Mouse (Mus musculus): Measurements from ENCODE around the gene Ifit2.

Gene Ifit2

DNA sequence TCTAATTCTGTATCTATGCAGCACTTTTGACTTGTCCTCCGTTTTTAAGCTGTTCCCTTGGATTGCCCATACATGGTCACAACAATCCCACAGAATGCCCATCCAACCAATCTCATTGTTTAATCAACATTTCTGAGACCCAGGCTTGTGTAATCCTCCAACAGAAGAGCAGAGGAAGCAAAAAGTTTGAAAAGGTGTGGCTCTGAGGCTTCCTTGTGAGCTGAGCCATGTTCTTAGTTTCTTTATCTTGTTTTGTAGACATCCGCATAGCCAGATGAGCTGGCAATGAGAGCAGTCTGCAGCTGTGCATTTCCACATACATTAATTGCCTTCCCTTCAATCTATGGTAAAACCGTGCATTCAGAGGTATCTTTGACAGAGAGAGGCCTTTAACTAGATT is 55.0 kb downstream of the Ifit2 start:
- 93% methylated on average over 3 of the region's 3 CpGs for WGBS

- 24% methylated on average over 4 of the region's 4 CpGs for WGBS
Measured at GRCm38 (mm10) chr19:34607237-34608051, 57.0 kb downstream of the Ifit2 start, which contains the start of gene Ifit3b. Gene Ifit3b, plus strand, starts transcription at chr19:34607970.

DNA sequence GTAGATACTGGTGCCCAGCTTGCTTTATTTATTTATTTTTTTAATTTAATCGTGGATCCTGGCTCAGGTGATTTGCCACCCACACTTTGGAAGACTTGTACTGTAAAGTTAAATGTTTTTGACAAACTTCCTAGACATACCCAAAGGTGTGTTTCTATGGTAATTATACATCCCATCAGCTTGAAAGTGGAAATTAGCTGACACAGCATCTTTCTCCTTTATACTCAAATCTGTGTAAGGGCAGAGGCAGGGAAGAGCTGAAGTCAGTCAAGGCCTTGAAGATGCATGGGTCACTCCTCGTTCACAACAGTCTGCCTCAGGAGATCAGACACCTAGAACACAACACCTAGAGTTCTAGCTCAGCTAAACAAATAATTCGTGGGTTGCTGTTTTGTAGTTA is 59.6 kb downstream of the Ifit2 start:
- WGBS = 83% methylated on average over 3 of the region's 3 CpGs

DNA sequence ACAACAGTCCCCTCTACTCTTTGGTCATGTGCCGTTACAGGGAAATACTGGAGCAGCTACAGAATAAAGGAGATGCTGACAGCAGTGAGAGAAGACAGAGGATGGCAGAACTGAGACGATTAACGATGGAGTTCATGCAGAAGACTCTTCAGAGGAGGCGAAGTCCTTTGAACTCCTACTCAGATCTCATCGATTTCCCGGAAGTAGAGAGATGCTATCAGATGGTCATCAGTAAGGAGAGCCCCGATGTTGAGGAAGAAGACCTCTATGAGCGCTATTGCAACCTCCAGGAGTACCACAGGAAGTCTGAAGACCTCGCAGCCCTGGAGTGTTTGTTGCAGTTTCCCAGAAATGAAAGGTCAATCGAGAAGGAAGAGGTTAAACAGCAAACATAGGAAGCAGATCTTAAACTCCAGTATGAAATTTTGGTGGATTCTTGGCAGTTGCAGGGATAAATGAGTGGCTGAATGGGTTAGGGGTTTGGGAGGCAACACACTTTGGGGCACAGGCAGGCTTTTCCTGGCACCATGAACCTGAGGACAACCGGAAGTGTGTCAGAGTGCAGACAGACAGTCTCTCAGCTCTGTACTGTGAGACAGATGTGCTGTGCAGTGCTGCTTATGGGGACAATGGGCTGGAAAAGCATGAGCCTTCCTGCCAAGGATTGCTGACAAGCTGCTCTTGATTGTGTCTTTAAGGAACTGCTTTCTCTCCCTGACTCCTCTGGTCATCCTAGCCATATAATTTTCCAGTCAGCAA is 61.9 kb downstream of the Ifit2 start:
- 79% methylated on average over 6 of the region's 11 CpGs for WGBS

GRCm38 (mm10) chr19:34620871-34621270 is 70.4 kb downstream of the Ifit2 start:
- WGBS = 94% methylated on average over 5 of the region's 5 CpGs

DNA sequence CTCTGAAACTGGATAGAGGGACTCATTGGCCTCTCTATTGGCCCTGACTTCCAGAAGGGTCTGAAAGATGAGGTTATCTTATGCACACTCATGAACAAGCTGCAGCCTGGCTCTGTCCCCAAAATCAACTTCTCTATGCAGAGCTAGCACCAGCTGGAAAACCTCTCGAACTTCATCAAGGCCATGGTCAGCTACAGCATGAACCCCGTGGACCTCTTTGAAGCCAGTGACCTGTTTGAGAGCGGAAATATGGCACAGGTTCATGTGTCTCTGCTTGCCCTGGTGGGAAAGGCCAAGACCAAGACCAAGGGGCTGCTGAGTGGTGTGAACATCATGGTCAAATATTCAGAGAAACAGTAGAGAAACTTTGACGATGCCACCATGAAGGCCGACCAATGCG is 73.3 kb downstream of the Ifit2 start:
- WGBS = 95% methylated on average over 6 of the region's 6 CpGs

DNA sequence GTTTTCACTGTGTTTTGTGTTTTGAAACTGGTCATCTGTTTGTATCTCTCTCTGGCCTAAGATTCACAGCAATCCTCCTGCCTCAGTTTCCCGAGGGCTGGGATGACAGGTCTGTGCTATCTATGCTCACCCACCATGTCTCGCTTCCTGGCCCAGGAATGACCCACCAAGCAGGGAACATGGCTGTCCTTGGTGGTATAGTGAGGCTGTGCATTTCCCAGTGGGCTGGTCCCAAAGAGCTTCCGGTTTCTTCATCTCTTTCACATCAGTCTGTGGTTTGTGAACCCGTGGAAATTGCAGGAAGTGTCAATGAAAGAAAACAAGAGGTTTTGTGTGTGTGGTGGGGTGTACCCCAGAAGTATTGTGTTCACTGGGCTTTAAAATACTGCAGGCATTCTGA is 74.2 kb downstream of the Ifit2 start:
- 87% methylated on average over 4 of the region's 4 CpGs for WGBS
